In the genomic region with DNA sequence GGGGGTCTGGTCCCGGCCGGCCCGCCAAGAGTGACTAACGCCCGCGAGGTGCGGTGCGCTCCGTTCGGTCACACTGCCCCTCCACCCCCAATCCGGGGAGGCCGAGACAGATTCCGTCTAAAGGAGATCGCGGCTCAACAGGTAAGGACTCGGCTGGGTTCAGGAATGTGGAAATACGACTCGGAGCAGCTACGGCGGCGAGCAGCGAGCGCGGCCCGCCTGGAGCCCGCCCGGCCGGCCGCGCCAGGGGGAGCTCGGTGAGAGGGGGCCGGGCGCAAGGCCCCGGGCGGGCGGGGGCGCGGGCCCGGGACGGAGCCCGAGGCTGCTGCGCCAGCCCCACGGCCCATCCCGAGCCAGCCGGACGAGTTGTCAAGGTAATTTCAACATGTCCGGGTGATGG, we compare ENCODE assay signal across 9 mouse cellular contexts. TPM values are rescaled to one million over a fixed set of nuclear protein-coding genes. Genes with fewer than 3 reads are reported as not detected.
DNase-seq lines count a peak whose midpoint lies in the region; ATAC-seq and TF ChIP-seq lines count a peak whose summit lies in the region.
"Had no signal": no experiment of that assay in that cellular context is flagged by ENCODE, and none has a peak within 500 bp of the region (broad histone marks: within the 10 kb centered on the region; RNA-seq: fewer than 3 reads in every experiment).

No protein-coding gene starts in this region.

- H3K4me3 ChIP-seq in kidney, adult 2 months (ENCODE audit: insufficient read depth, low read depth, low read length): peak overlapping the region; percentile 54
- H3K4me3 ChIP-seq in hindbrain, embryonic 13.5 days: peak overlapping the region; percentile 73
- peak overlapping the region; percentile 11 for H3K4me3 ChIP-seq in lung, adult 2 months (replicated peaks; ENCODE audit: extremely low read depth, low read depth, low read length)
- H3K4me3 ChIP-seq in stomach, embryonic 15.5 days (replicated peaks): peak overlapping the region; percentile 55

- intact Hi-C loops in gastrocnemius, postnatal 14 days (cut with DNase I; ENCODE audit: low total_unique reads): loop anchor here (2.0 to 10.0 kb wide), 2 partner anchors 260 to 426 kb away; no protein-coding TSS in a partner anchor

- ATAC-seq in hindbrain, embryonic 13.5 days (ENCODE audit: low FRiP score): no peak
- no peak; the same call in 1 of the 2 replicates for ATAC-seq in stomach, embryonic 15.5 days (ENCODE audit: insufficient read depth, low FRiP score, low read depth)

- H3K27me3 ChIP-seq in kidney, adult 2 months (replicated peaks; ENCODE audit: control insufficient read depth, insufficient read depth, low read length): peaks cover 3% of the 10 kb centered on the region; the same call in 1 of the 2 replicates
- peaks cover 81% of the 10 kb centered on the region for H3K27me3 ChIP-seq in hindbrain, embryonic 13.5 days
- peaks cover 91% of the 10 kb centered on the region for H3K27me3 ChIP-seq in stomach, embryonic 15.5 days (replicated peaks)

- H3K9me3 ChIP-seq in hindbrain, embryonic 13.5 days: no peaks in the 10 kb centered on the region
- no peaks in the 10 kb centered on the region for H3K9me3 ChIP-seq in stomach, embryonic 15.5 days

- no peaks in the 10 kb centered on the region for H3K36me3 ChIP-seq in kidney, adult 2 months (ENCODE audit: control insufficient read depth, insufficient read depth, low read length)
- no peaks in the 10 kb centered on the region for H3K36me3 ChIP-seq in hindbrain, embryonic 13.5 days
- no peaks in the 10 kb centered on the region for H3K36me3 ChIP-seq in stomach, embryonic 15.5 days
- H3K36me3 ChIP-seq: G1E had no signal

- no peak for TF ChIP-seq CTCF in kidney, adult 2 months (conservative IDR thresholded peaks at IDR 0.05; ENCODE audit: insufficient read depth, insufficient read length, low read depth, low read length)
- no peak for TF ChIP-seq CTCF in lung, adult 2 months (IDR thresholded peaks at IDR 0.05; ENCODE audit: insufficient read depth, low read length)

- peak overlapping the region; percentile 58 for H3K27ac ChIP-seq in kidney, adult 2 months (ENCODE audit: insufficient read depth, low read depth, low read length)
- H3K27ac ChIP-seq in hindbrain, embryonic 13.5 days: peak overlapping the region; percentile 79
- no peak overlapping the region for H3K27ac ChIP-seq in stomach, embryonic 15.5 days

- TF ChIP-seq POLR2A in kidney, adult 2 months (IDR thresholded peaks at IDR 0.05; ENCODE audit: low read depth, low read length): no peak
- TF ChIP-seq POLR2A in lung, adult 2 months (IDR thresholded peaks at IDR 0.05; ENCODE audit: borderline replicate concordance, extremely low read depth, low read depth, low read length): no peak

- peak overlapping the region; percentile 84 for H3K9ac ChIP-seq in hindbrain, embryonic 13.5 days
- peak overlapping the region; percentile 10; the same call in 1 of the 2 replicates for H3K9ac ChIP-seq in stomach, embryonic 15.5 days

- 1% methylated on average over 47 of the region's 47 CpGs for WGBS in kidney, adult 2 months
- under 1% methylated on average over 47 of the region's 47 CpGs for whole genome bisulfite sequencing in hindbrain, embryonic 13.5 days
- 2% methylated on average over 47 of the region's 47 CpGs for WGBS in lung, adult 2 months
- WGBS in stomach, embryonic 15.5 days: 1% methylated on average over 44 of the region's 47 CpGs

- H3K4me2 ChIP-seq in hindbrain, embryonic 13.5 days: peak overlapping the region; percentile 100
- peak overlapping the region; percentile 97 for H3K4me2 ChIP-seq in stomach, embryonic 15.5 days

- peak; percentile 33 for DNase-seq in kidney, adult 2 months
- DNase-seq in kidney, adult 11 months: no peak
- peak; percentile 28 for DNase-seq in lung, adult 2 months
- no peak for DNase-seq in thymus, postnatal 36 days
- no peak for DNase-seq in B cell, adult 2 months
- no peak for DNase-seq in gastrocnemius, postnatal 14 days

- no peaks in the 10 kb centered on the region for H3K4me1 ChIP-seq in kidney, adult 2 months (ENCODE audit: control insufficient read depth, insufficient read depth, low read length)
- peaks cover 71% of the 10 kb centered on the region for H3K4me1 ChIP-seq in hindbrain, embryonic 13.5 days (replicated peaks)
- H3K4me1 ChIP-seq in lung, adult 2 months (ENCODE audit: control insufficient read depth, insufficient read depth, low read length): no peaks in the 10 kb centered on the region
- peaks cover 43% of the 10 kb centered on the region for H3K4me1 ChIP-seq in stomach, embryonic 15.5 days

RNA-seq across cellular contexts. Expression of a gene that starts 1.8 kb away (rescaled TPM):
- polyA plus RNA-seq in kidney, adult 2 months (2012; rRNA removed): 12.8 and 14.2 TPM in 2 replicates
- 40.1 and 47.2 TPM in 2 replicates for polyA plus RNA-seq in hindbrain, embryonic 13.5 days (2015; fragmentation: Nextera tagmentation; extraction: Ambion mirVana)
- polyA plus RNA-seq in lung, adult 2 months (2012; rRNA removed): 7.0 and 13.2 TPM in 2 replicates
- 3.7 and 3.8 TPM in 2 replicates for polyA plus RNA-seq in stomach, embryonic 15.5 days (2015; fragmentation: Nextera tagmentation; extraction: Ambion mirVana)
- under 1 TPM; 0.09 to 0.12 TPM for total RNA-seq in gastrocnemius, postnatal 14 days (2021)
- polyA plus RNA-seq: G1E had no signal

Comparison
In these comparisons a context has a peak if more than half of its experiments do, and no peak if none do; other contexts are left out.
1. DNase-seq: peak in kidney, adult 2 months (single experiment) and lung, adult 2 months (single experiment); none in kidney, adult 11 months (single experiment), thymus, postnatal 36 days (0 of 2), B cell, adult 2 months (0 of 2) and gastrocnemius, postnatal 14 days (single experiment).
2. H3K4me3 ChIP-seq: peak in every context shown above with its lines; median percentile 73 in hindbrain, embryonic 13.5 days; 55 in stomach, embryonic 15.5 days; 54 in kidney, adult 2 months; 11 in lung, adult 2 months.